Mouse (Mus musculus): ENCODE results near the gene Golm1. TPM values are rescaled to one million over a fixed set of nuclear protein-coding genes. Genes with fewer than 3 reads are reported as not detected.

The Golm1 gene
- polyA plus RNA-seq, 1 experiment from 2014 or later: 41.1 TPM

DNA sequence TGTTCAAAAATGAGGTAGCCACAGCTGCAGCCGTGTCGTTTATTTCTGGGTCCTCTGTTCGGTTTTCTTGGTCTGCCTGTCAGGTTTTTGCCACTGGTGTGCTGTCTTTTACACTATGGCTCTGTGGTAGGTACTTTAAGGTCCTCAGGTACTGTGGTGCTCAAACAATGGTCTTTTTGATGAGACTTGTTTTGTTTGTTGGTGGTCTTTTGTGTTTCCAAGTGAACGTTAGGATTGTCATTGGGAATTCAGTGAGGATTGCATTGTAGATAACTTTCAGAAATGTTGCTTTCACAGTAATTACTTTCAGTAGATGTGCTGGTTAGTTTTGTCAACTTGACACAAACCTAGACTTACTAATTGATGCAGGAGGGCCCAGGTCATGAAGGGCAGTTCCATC is 85.9 kb downstream of the Golm1 start:
- H3K9ac ChIP-seq: no peak overlapping the region
- no peak overlapping the region for H3K4me3 ChIP-seq
- H3K36me3 ChIP-seq: peaks cover 43% of the 10 kb centered on the region
- H3K4me2 ChIP-seq: no peak overlapping the region
- H3K9me3 ChIP-seq (replicated peaks): no peaks in the 10 kb centered on the region
- no peak overlapping the region for H3K27ac ChIP-seq
- no peak for ATAC-seq (replicated peaks; ENCODE audit: insufficient number of reproducible peaks, insufficient read depth, low FRiP score, low read depth)
- 85% methylated on average over 4 of the region's 4 CpGs for WGBS
- no peaks in the 10 kb centered on the region for H3K27me3 ChIP-seq
- H3K4me1 ChIP-seq (replicated peaks): peaks cover 19% of the 10 kb centered on the region

DNA sequence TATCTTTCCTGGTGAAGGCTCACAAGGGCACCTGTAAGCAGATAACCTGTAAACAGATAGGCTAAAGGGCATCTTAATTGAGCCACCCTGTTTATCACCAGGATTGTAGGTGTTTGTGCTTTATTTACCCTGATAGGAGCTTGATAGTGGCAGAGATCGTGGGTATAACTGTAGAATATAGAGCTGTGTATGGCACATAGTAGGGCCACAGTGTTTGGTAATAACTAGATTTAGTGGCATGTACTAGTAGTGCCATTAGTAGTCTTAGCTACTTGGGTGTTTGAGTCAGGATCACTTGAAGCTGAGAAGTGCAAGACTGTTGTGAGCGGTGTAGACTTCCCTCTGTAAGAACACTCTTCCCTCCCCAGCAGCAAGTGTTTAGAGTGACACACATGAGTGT is 88.4 kb downstream of the Golm1 start:
- Histone ChIP-seq H3K4me1 (replicated peaks) (peaks cover 23% of the 10 kb centered on the region), H3K4me2 (peak overlapping the region; percentile 72), H3K4me3 (no peak overlapping the region), H3K27me3 (no peaks in the 10 kb centered on the region), H3K9ac (0 out of 2 replicates have a peak overlapping the region, but pooled peaks have one; percentile 11), H3K36me3 (peaks cover 33% of the 10 kb centered on the region), H3K27ac (no peak overlapping the region), H3K9me3 (replicated peaks) (no peaks in the 10 kb centered on the region)
- WGBS: 89% methylated on average over 2 of the region's 2 CpGs
- ATAC-seq (replicated peaks; ENCODE audit: insufficient number of reproducible peaks, insufficient read depth, low FRiP score, low read depth): no peak

DNA sequence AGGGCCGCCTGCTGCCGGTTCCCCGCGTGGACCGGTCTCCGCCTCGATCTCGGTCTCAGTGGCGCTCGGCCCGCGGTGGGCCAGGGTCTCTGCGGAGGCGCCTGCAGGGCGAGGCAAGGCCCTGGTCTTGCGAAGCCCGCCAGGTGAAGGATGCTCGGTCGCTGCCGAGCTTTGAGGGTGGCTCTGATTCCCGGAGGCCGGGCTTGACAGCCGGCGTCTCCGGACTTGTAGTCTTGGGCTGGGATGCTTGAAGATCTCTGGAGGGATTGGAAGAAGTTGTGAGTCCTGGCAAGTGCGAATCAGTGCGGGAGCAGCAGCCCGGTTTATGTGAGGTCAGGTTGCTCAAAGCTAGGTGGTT is 90.0 kb downstream of the Golm1 start:
- peaks cover 18% of the 10 kb centered on the region for H3K36me3 ChIP-seq
- peak overlapping the region; percentile 79 for H3K4me3 ChIP-seq
- no peaks in the 10 kb centered on the region for H3K9me3 ChIP-seq (replicated peaks)
- H3K4me1 ChIP-seq (replicated peaks): peaks cover 23% of the 10 kb centered on the region
- peak overlapping the region; percentile 72 for H3K4me2 ChIP-seq
- no peak for ATAC-seq (replicated peaks; ENCODE audit: insufficient number of reproducible peaks, insufficient read depth, low FRiP score, low read depth)
- peak overlapping the region; percentile 76 for H3K27ac ChIP-seq
- H3K9ac ChIP-seq: peak overlapping the region; percentile 87
- no peaks in the 10 kb centered on the region for H3K27me3 ChIP-seq
- WGBS: under 1% methylated on average over 28 of the region's 28 CpGs

DNA sequence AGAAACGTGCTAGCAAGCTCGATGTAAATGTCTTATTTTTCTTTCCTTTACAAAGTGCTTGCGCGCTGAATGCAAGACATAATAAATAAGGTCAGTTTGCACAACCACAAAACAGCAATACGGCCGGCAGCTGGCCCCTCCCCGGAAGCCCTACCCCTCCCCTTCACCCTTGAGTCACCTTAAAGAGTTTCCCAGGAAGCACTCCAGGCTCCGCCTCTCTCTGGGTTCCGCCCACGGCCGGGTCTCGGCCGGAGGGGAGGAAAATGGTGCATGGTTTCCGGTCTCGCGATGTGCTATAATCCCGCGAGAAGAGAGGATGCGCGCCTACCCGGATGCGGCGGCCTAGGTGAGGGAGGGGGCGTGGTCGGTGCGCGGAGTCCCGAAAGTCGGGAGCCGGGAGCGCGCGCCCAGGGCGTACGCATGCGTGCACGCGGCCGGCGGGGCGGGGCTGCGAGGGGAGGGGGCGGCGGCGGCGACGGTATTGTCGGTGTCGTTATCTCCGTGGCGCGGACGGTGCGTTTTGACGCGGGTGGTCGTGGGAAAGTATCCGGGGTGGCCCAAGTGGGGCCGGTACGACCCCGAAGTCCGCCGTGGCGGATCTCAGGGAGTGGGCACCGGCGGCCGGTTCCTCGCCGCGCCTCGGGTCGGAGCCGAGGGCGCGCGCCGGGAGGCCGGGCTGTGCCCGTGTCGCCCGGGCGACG is 90.5 kb downstream of the Golm1 start, which contains the start of the genes Agtpbp1 and Naa35:
Agtpbp1 (minus strand) TSS at position 281 of the 701 bp plus-strand sequence.
Naa35 (plus strand) TSS at position 313 of the 701 bp plus-strand sequence.
- Histone ChIP-seq H3K4me3 (peak within 1 kb of the TSS; percentile 79), H3K27ac (peak within 1 kb of the TSS; percentile 77), H3K9ac (peak within 1 kb of the TSS; percentile 87), H3K4me1 (replicated peaks) (peaks cover 23% of the 10 kb centered on the region), H3K4me2 (peak within 1 kb of the TSS; percentile 84), H3K36me3 (peaks cover 13% of the 10 kb centered on the region), H3K27me3 (no peaks in the 10 kb centered on the region), H3K9me3 (replicated peaks) (no peaks in the 10 kb centered on the region)
- WGBS: under 1% methylated on average over 81 of the region's 83 CpGs
- ATAC-seq (replicated peaks; ENCODE audit: insufficient number of reproducible peaks, insufficient read depth, low FRiP score, low read depth): peak; percentile 96

Other genes starting within 250 kb of the Golm1 start
- gene Agtpbp1, start 90.6 kb downstream of the Golm1 start, polyA plus RNA-seq (2015; fragmentation: Nextera tagmentation; extraction: Ambion mirVana): 11.7 and 13.2 TPM in 2 replicates
- 69.6 and 85.3 TPM in 2 replicates for gene Naa35, start 90.6 kb downstream of the Golm1 start, polyA plus RNA-seq (2015; fragmentation: Nextera tagmentation; extraction: Ambion mirVana)
- gene 4921517D22Rik, start 18.3 kb upstream of the Golm1 start, polyA plus RNA-seq (2015; fragmentation: Nextera tagmentation; extraction: Ambion mirVana): not detected in 2 replicates
- gene Spata31d1a, start 34.5 kb upstream of the Golm1 start, polyA plus RNA-seq (2015; fragmentation: Nextera tagmentation; extraction: Ambion mirVana): 0.03 TPM in 2 replicates
- gene Spata31d1b, start 36.5 kb upstream of the Golm1 start, polyA plus RNA-seq (2015; fragmentation: Nextera tagmentation; extraction: Ambion mirVana): not detected in 2 replicates
- not detected in 2 replicates for gene Spata31d1d, start 55.9 kb upstream of the Golm1 start, polyA plus RNA-seq (2015; fragmentation: Nextera tagmentation; extraction: Ambion mirVana)
- 0.04 TPM in 1 of 2 replicates, not detected in the other for gene 1700014D04Rik, start 70.9 kb upstream of the Golm1 start, polyA plus RNA-seq (2015; fragmentation: Nextera tagmentation; extraction: Ambion mirVana)
- gene Isca1, start 94.0 kb upstream of the Golm1 start, polyA plus RNA-seq (2015; fragmentation: Nextera tagmentation; extraction: Ambion mirVana): 217 and 232 TPM in 2 replicates
- gene Gm49354, start 106.4 kb upstream of the Golm1 start, polyA plus RNA-seq (2015; fragmentation: Nextera tagmentation; extraction: Ambion mirVana): not detected in 2 replicates
- 34.4 and 36.0 TPM in 2 replicates for gene Tut7, start 147.3 kb upstream of the Golm1 start, polyA plus RNA-seq (2015; fragmentation: Nextera tagmentation; extraction: Ambion mirVana)